Mouse (Mus musculus): ENCODE data around the gene Tac4. TPM values are rescaled to one million over a fixed set of nuclear protein-coding genes. Genes with fewer than 3 reads are reported as not detected.

The Tac4 gene
- polyA plus RNA-seq, 1 experiment: not detected

DNA sequence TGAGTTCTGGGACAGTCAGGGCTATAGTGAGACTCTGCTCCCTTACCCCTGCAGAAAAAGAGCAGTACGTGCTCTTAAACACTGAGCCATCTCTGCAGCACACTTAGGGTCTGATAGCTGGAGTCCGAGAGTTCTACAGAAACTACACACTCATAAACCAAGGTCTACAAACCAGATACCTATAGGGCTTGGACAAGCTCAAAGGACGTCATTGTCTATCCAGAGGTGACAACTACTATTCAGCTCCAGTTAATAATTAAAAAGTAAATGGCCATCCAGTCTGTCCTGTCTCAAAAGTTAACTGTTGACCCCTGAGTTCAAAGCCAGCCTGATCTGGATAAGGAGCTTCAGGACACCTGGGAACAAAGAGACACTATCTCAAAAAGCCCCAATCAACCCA is 40.4 kb downstream of the Tac4 start:
- H3K27me3 ChIP-seq (ENCODE audit: control insufficient read depth, insufficient read depth, low read length, poor library complexity, severe bottlenecking): no peaks in the 10 kb centered on the region
- 0 out of 2 replicates have a peak overlapping the region, but pooled peaks have one; percentile 34 for H3K27ac ChIP-seq (ENCODE audit: insufficient read depth, low read length)
- no peaks in the 10 kb centered on the region for H3K4me1 ChIP-seq (ENCODE audit: control insufficient read depth, insufficient read depth, low read length)
- H3K9ac ChIP-seq (ENCODE audit: low read depth, poor library complexity, severe bottlenecking): no peak overlapping the region
- H3K36me3 ChIP-seq (ENCODE audit: control insufficient read depth, insufficient read depth, low read length, poor library complexity, severe bottlenecking): peaks cover 83% of the 10 kb centered on the region
- no peaks in the 10 kb centered on the region for H3K9me3 ChIP-seq (replicated peaks; ENCODE audit: control insufficient read depth, insufficient read depth, low read length, poor library complexity, severe bottlenecking)
- no peak for TF ChIP-seq POLR2A (IDR thresholded peaks at IDR 0.05; ENCODE audit: insufficient read depth, low read length)
- TF ChIP-seq EP300 (IDR thresholded peaks at IDR 0.05; ENCODE audit: insufficient read depth, low read depth, low read length): no peak
- no peak for TF ChIP-seq CTCF (IDR thresholded peaks at IDR 0.05; ENCODE audit: low read depth, low read length)
- no peak overlapping the region for H3K4me3 ChIP-seq (ENCODE audit: low read depth, low read length)

GRCm38 (mm10) chr11:95305600-95305999 is 44.3 kb downstream of the Tac4 start:
- H3K27me3 ChIP-seq (ENCODE audit: control insufficient read depth, insufficient read depth, low read length, poor library complexity, severe bottlenecking): no peaks in the 10 kb centered on the region
- no peak overlapping the region for H3K9ac ChIP-seq (ENCODE audit: low read depth, poor library complexity, severe bottlenecking)
- H3K36me3 ChIP-seq (ENCODE audit: control insufficient read depth, insufficient read depth, low read length, poor library complexity, severe bottlenecking): peaks cover 49% of the 10 kb centered on the region
- H3K4me1 ChIP-seq (ENCODE audit: control insufficient read depth, insufficient read depth, low read length): peaks cover 1% of the 10 kb centered on the region
- no peaks in the 10 kb centered on the region for H3K9me3 ChIP-seq (replicated peaks; ENCODE audit: control insufficient read depth, insufficient read depth, low read length, poor library complexity, severe bottlenecking)
- TF ChIP-seq POLR2A (IDR thresholded peaks at IDR 0.05; ENCODE audit: insufficient read depth, low read length) (no peak), EP300 (IDR thresholded peaks at IDR 0.05; ENCODE audit: insufficient read depth, low read depth, low read length) (no peak), CTCF (IDR thresholded peaks at IDR 0.05; ENCODE audit: low read depth, low read length) (peak; percentile 66)
- H3K27ac ChIP-seq (ENCODE audit: insufficient read depth, low read length): peak overlapping the region; percentile 14; the same call in 1 of the 2 replicates
- no peak overlapping the region for H3K4me3 ChIP-seq (ENCODE audit: low read depth, low read length)

DNA sequence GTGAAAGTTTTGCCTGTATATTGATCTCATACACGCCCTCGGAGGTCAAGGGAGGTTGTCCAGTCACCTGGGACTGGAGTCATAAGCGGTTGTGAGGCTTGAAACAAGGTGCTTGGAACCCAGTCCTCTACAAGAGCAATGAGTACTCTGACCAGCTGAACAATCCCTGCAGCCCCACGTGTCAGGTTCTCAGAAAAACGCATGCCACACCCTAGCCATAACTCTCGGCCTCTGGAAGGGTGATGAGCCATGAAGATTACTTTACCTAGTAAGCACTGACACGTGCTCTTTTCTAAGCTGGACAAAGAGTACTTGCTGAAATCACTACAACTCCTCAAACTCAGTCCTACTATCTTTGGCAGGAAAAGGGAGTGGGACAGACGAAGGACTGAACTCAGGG is 46.2 kb downstream of the Tac4 start:
- peak overlapping the region; percentile 69 for H3K27ac ChIP-seq (ENCODE audit: insufficient read depth, low read length)
- H3K4me1 ChIP-seq (ENCODE audit: control insufficient read depth, insufficient read depth, low read length): peaks cover 1% of the 10 kb centered on the region
- H3K9me3 ChIP-seq (replicated peaks; ENCODE audit: control insufficient read depth, insufficient read depth, low read length, poor library complexity, severe bottlenecking): no peaks in the 10 kb centered on the region
- H3K4me3 ChIP-seq (ENCODE audit: low read depth, low read length): peak overlapping the region; percentile 66
- peak overlapping the region; percentile 71 for H3K9ac ChIP-seq (ENCODE audit: low read depth, poor library complexity, severe bottlenecking)
- no peaks in the 10 kb centered on the region for H3K27me3 ChIP-seq (ENCODE audit: control insufficient read depth, insufficient read depth, low read length, poor library complexity, severe bottlenecking)
- peaks cover 31% of the 10 kb centered on the region for H3K36me3 ChIP-seq (ENCODE audit: control insufficient read depth, insufficient read depth, low read length, poor library complexity, severe bottlenecking)
- no peak for TF ChIP-seq CTCF (IDR thresholded peaks at IDR 0.05; ENCODE audit: low read depth, low read length)
- no peak for TF ChIP-seq POLR2A (IDR thresholded peaks at IDR 0.05; ENCODE audit: insufficient read depth, low read length)
- TF ChIP-seq EP300 (IDR thresholded peaks at IDR 0.05; ENCODE audit: insufficient read depth, low read depth, low read length): no peak

DNA sequence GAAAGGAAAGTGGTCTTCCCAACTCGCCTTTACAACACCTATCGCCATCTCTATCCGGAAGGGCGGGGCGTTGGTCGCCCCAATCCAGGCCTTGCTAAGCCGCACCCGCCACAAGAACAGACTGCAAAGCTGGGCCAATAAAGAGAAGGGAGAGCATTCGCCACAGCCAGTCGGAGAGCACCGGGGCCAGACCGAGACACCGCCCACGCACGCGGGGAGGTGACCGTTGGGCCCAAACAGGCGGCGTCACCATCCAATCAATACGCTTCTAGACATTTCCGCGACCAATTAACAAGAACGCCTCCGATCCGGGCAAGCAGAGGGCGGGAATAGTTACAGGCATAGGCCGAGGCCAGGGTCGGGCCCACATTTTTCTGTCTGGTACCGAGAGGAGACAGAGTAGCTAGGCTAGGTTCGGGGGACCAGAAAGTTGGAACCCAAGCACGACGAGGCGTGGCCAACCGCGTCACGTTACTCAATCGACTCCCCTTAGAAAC is 48.2 kb downstream of the Tac4 start:
- H3K36me3 ChIP-seq (ENCODE audit: control insufficient read depth, insufficient read depth, low read length, poor library complexity, severe bottlenecking): peaks cover 11% of the 10 kb centered on the region
- no peak for TF ChIP-seq CTCF (IDR thresholded peaks at IDR 0.05; ENCODE audit: low read depth, low read length)
- TF ChIP-seq POLR2A (IDR thresholded peaks at IDR 0.05; ENCODE audit: insufficient read depth, low read length): peak; percentile 81

DNA sequence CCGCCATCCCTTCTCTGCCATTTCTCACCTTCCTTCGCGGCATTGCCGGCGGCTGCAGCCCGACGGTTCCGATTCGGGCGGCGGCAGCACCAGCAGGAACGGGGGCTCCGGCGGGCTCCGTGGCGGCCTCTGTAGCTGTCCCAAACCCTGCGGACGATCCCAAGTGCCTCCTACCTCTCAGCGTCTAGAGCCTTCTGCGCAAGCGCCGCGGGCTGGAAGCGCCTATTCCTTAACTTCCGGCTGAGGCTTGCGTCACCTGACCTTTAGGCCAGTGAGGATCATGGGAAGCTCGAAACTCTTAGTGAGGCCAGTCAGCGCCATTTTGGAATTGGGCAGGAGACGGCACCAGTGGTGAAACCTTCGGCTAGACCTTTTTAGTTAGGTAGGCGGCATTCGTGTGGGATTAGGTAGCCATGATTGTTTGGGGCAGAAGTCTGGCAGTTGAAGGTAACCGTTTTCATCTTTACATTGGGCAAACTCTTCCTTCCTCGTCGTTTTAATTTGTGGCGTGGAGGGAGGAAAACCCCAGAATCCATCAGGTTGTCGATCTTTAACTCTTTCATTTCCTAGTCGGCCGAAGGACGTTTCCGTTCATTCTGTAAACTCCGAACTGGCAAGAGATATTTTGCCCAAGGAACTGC is 48.8 kb downstream of the Tac4 start, which contains the start of gene Kat7:
Kat7 (minus strand) TSS at position 240 of the 641 bp plus-strand sequence.
- Histone ChIP-seq H3K4me1 (ENCODE audit: control insufficient read depth, insufficient read depth, low read length) (peaks cover 3% of the 10 kb centered on the region), H3K9me3 (replicated peaks; ENCODE audit: control insufficient read depth, insufficient read depth, low read length, poor library complexity, severe bottlenecking) (no peaks in the 10 kb centered on the region), H3K36me3 (ENCODE audit: control insufficient read depth, insufficient read depth, low read length, poor library complexity, severe bottlenecking) (peaks cover 6% of the 10 kb centered on the region), H3K27me3 (ENCODE audit: control insufficient read depth, insufficient read depth, low read length, poor library complexity, severe bottlenecking) (no peaks in the 10 kb centered on the region), H3K4me3 (ENCODE audit: low read depth, low read length) (peak within 1 kb of the TSS; percentile 93), H3K9ac (ENCODE audit: low read depth, poor library complexity, severe bottlenecking) (peak within 1 kb of the TSS; percentile 95), H3K27ac (ENCODE audit: insufficient read depth, low read length) (peak within 1 kb of the TSS; percentile 99)
- TF ChIP-seq EP300 (IDR thresholded peaks at IDR 0.05; ENCODE audit: insufficient read depth, low read depth, low read length) (no peak), POLR2A (IDR thresholded peaks at IDR 0.05; ENCODE audit: insufficient read depth, low read length) (no peak), CTCF (IDR thresholded peaks at IDR 0.05; ENCODE audit: low read depth, low read length) (no peak)

More for the DNA sequence above, 48.2 kb downstream of the Tac4 start:
- peaks cover 3% of the 10 kb centered on the region for H3K4me1 ChIP-seq (ENCODE audit: control insufficient read depth, insufficient read depth, low read length)
- peak overlapping the region; percentile 93 for H3K9ac ChIP-seq (ENCODE audit: low read depth, poor library complexity, severe bottlenecking)
- H3K27ac ChIP-seq (ENCODE audit: insufficient read depth, low read length): peak overlapping the region; percentile 91
- H3K9me3 ChIP-seq (replicated peaks; ENCODE audit: control insufficient read depth, insufficient read depth, low read length, poor library complexity, severe bottlenecking): no peaks in the 10 kb centered on the region
- H3K4me3 ChIP-seq (ENCODE audit: low read depth, low read length): peak overlapping the region; percentile 93
- no peaks in the 10 kb centered on the region for H3K27me3 ChIP-seq (ENCODE audit: control insufficient read depth, insufficient read depth, low read length, poor library complexity, severe bottlenecking)

All from ES-Bruce4 (cell line).